Mouse (Mus musculus) forebrain, embryonic 13.5 days (tissue): Measurements from ENCODE around the gene Pglyrp4. TPM values are rescaled to one million over a fixed set of nuclear protein-coding genes. Genes with fewer than 3 reads are reported as not detected.
"Not testable (repeated sequence)": the region's sequence is repeated elsewhere in the genome, so short reads cannot be mapped to it uniquely, and the experiment has no call there.

Experiments
- ATAC-seq: fragments of 200-750 bp; cut with Nextera tagmentation; 2 replicates; pipeline ENCODE4 v1.8.0; 2017
- H3K27ac ChIP-seq: fragments of 300-500 bp; sonication (generic); 2 replicates; pipeline ENCODE4 v1.5.1; 2015; ENCODE audit warnings: inconsistent platforms, mild to moderate bottlenecking, moderate library complexity
- H3K27me3 ChIP-seq: fragments of 300-500 bp; sonication (generic); 2 replicates; pipeline ENCODE4 v1.6.1; 2015; ENCODE audit warnings: mild to moderate bottlenecking, inconsistent platforms
- H3K36me3 ChIP-seq: fragments of 300-500 bp; sonication (generic); 2 replicates; pipeline ENCODE4 v1.6.1; 2015; ENCODE audit warnings: mild to moderate bottlenecking, inconsistent platforms; ENCODE audit not compliant: poor library complexity, severe bottlenecking
- H3K4me1 ChIP-seq: fragments of 300-500 bp; sonication (generic); 2 replicates; pipeline ENCODE4 v1.6.1; 2015; ENCODE audit warnings: inconsistent platforms
- H3K4me2 ChIP-seq: fragments of 300-500 bp; sonication (generic); 2 replicates; pipeline ENCODE4 v1.6.1; 2015; ENCODE audit warnings: inconsistent platforms, mild to moderate bottlenecking, moderate library complexity
- H3K4me3 ChIP-seq: fragments of 300-500 bp; sonication (generic); 2 replicates; pipeline ENCODE4 v1.5.1; 2015; ENCODE audit warnings: mild to moderate bottlenecking, inconsistent platforms
- H3K9ac ChIP-seq: fragments of 300-500 bp; sonication (generic); 2 replicates; pipeline ENCODE4 v1.6.1; 2015; ENCODE audit warnings: mild to moderate bottlenecking, inconsistent platforms
- H3K9me3 ChIP-seq: fragments of 300-500 bp; sonication (generic); replicated peaks from 2 replicates; pipeline ENCODE4 v1.6.1; 2016; ENCODE audit warnings: inconsistent platforms
- WGBS: fragments of 180-500 bp; shearing (Covaris S2); methylation state at CpG from one replicate; pipeline ENCODE4 v1.1.7; 2015; 5-methylcytosine and 5-hydroxymethylcytosine counted together
- polyA plus RNA-seq: library from polyadenylated mRNA; unstranded; fragments of >200 nt; fragmentation: Nextera tagmentation; extraction: Ambion mirVana; gene quantifications from 2 replicates; pipeline ENCODE4 v1.2.1, GENCODE M21; 2015

The Pglyrp4 gene
- polyA plus RNA-seq, result not detected in 2 replicates

DNA sequence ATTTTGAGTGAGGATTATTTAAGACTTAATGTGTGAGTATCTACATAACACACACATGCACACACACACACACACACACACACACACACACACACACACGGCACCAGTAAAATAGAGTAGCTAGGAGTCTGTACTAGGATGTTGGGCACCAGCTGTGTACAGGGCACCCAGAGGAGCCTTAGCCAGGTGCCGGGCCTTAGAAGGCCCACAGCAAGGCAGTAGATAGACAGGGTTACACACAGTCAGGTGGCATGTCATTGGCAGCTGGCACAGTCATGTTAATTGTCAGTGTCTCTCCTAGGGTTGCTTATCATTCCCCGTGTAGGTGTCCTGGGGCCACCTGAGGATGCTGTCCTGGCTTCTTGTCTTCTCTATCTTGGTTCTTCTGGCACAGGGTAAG lies at the start of gene Pglyrp4:
TSS of gene Pglyrp4 (plus strand) at position 301 of the 400 bp plus-strand sequence.
- Histone ChIP-seq H3K27me3 (no peaks in the 10 kb centered on the region), H3K9ac (no peak within 1 kb of the TSS), H3K4me3 (no peak within 1 kb of the TSS), H3K4me1 (no peaks in the 10 kb centered on the region), H3K27ac (no peak within 1 kb of the TSS), H3K9me3 (no peaks in the 10 kb centered on the region), H3K36me3 (no peaks in the 10 kb centered on the region), H3K4me2 (no peak within 1 kb of the TSS)
- 93% methylated on average over 3 of the region's 3 CpGs for WGBS
- no peak for ATAC-seq

DNA sequence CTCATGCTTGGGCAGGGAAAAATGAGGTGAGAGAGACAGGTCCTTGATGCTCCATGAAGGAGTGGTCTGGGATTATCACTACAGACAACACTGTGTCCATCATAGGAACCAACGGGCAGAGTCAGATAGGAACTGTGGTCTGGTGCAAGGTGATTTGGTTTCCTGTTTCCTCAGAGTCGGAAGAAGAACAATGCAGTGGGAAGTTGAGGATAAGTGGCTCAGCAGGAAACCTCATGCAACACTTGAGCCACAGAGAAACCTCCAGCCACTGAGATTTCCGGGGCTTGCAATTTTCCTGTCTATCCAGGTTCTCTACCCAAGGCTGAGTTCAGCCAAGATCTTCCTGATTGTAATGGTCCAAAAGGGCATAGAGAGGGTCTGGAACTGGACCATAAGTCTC lies 48.0 kb upstream of the Pglyrp4 start:
- WGBS, result 49% methylated on average over 3 of the region's 3 CpGs
- no peak for ATAC-seq
- H3K4me3 ChIP-seq, result no peak overlapping the region
- H3K9me3 ChIP-seq, result no peaks in the 10 kb centered on the region
- H3K4me1 ChIP-seq, result no peaks in the 10 kb centered on the region
- no peak overlapping the region for H3K4me2 ChIP-seq
- H3K27ac ChIP-seq, result no peak overlapping the region
- H3K27me3 ChIP-seq, result no peaks in the 10 kb centered on the region
- no peaks in the 10 kb centered on the region for H3K36me3 ChIP-seq
- no peak overlapping the region for H3K9ac ChIP-seq

DNA sequence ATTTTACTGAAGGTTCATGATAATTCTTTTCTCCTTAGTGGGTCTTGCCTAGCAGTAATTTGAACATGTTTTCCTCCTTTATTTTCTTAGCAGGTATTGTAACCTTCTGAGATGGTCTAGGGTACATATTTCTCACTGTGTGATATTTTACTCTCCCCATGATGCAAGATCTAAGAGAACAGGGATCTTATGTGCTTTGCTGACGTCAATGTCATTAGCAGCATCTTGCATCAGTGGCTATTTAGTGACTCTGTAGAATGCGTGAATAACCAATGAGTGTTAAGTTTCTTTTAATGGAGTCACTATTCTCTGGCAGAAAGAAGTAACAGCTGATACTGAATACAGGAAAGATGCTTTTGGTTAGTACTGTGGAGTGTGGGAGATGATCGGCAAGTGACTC lies 42.8 kb upstream of the Pglyrp4 start:
- H3K9ac ChIP-seq, result no peak overlapping the region
- no peaks in the 10 kb centered on the region for H3K27me3 ChIP-seq
- no peaks in the 10 kb centered on the region for H3K36me3 ChIP-seq
- WGBS, result 91% methylated on average over 3 of the region's 3 CpGs
- ATAC-seq, result no peak
- H3K27ac ChIP-seq, result no peak overlapping the region
- no peak overlapping the region for H3K4me2 ChIP-seq
- H3K4me1 ChIP-seq, result no peaks in the 10 kb centered on the region
- H3K9me3 ChIP-seq, result no peaks in the 10 kb centered on the region
- H3K4me3 ChIP-seq, result no peak overlapping the region

DNA sequence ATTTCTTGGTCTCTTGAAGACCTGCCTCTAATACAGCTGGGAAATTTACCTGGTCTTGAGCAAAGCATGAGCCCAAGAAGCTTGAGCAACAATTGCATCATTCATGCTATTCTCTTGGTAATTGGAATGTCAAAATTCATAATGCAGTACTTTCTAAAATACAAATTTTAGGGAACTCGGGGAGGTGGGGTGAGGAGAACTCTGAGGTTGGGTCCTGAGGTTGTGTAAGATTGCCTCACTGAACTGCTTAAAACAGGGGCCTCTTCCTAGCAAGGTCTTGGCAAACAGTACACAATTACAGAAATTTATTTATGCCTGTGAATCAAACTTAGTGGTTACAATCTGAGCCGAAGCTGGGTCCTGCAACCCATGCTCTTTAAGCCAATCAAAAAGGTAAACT lies 39.9 kb upstream of the Pglyrp4 start:
- 82% methylated on average over 2 of the region's 2 CpGs for whole genome bisulfite sequencing
- no peak for ATAC-seq
- H3K9me3 ChIP-seq, result no peaks in the 10 kb centered on the region

DNA sequence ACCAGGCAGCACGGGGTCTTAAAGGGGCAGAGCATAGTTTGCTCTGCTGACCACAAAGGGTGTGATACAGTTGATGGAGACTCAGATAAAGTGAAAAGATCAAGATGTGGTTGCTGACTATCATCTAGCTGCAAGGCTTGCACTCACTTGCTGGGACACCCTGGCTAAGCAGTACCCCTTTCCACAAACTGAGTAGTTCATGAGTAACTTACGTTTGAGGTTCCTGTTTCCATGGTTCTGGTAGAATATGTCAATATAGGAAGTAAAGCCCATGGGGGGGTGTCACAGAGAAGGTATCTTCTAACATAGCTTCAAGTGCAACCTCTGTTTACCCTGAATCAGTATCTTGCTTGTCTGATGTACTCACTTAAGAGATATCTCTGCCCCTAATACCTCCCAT lies 33.2 kb upstream of the Pglyrp4 start:
- no peak overlapping the region for H3K4me2 ChIP-seq
- no peaks in the 10 kb centered on the region for H3K36me3 ChIP-seq
- H3K9me3 ChIP-seq, result no peaks in the 10 kb centered on the region
- WGBS, result 82% methylated on average over 2 of the region's 2 CpGs
- no peaks in the 10 kb centered on the region for H3K4me1 ChIP-seq
- H3K27ac ChIP-seq, result no peak overlapping the region
- no peak overlapping the region for H3K9ac ChIP-seq
- no peaks in the 10 kb centered on the region for H3K27me3 ChIP-seq
- H3K4me3 ChIP-seq, result no peak overlapping the region
- ATAC-seq, result no peak

More for the DNA sequence above, 39.9 kb upstream of the Pglyrp4 start:
- H3K36me3 ChIP-seq, result no peaks in the 10 kb centered on the region
- H3K4me2 ChIP-seq, result no peak overlapping the region
- H3K27ac ChIP-seq, result no peak overlapping the region
- no peak overlapping the region for H3K4me3 ChIP-seq
- H3K27me3 ChIP-seq, result no peaks in the 10 kb centered on the region
- H3K4me1 ChIP-seq, result no peaks in the 10 kb centered on the region
- no peak overlapping the region for H3K9ac ChIP-seq

DNA sequence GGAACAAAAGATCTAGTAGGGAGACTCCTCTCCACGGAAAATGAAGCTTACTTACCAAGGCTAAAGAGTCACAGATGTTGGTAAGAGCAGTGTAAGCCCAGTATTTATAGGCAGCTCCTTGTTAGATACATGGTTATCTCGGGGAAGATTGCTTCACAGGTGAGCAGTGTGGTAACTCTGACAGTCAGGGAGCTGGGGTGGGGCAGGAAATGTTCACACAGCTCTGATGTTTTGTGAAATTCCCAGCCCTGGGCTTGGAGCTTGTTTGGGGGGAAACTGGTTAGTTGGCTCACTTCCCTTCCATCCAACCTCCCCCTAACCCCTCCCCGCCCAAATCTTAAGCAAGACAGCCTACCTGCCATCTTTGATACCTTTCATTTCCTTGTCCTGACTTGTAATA lies 31.1 kb upstream of the Pglyrp4 start, which contains the start of gene S100a9:
TSS of gene S100a9 (minus strand) at position 109 of the 400 bp plus-strand sequence.
- WGBS, result 67% methylated on average over 3 of the region's 3 CpGs
- H3K4me1 ChIP-seq, result no peaks in the 10 kb centered on the region
- H3K27me3 ChIP-seq, result no peaks in the 10 kb centered on the region
- no peaks in the 10 kb centered on the region for H3K9me3 ChIP-seq
- no peak within 1 kb of the TSS for H3K4me3 ChIP-seq
- no peak for ATAC-seq
- H3K27ac ChIP-seq, result no peak within 1 kb of the TSS
- no peaks in the 10 kb centered on the region for H3K36me3 ChIP-seq
- H3K9ac ChIP-seq, result no peak within 1 kb of the TSS
- no peak within 1 kb of the TSS for H3K4me2 ChIP-seq

DNA sequence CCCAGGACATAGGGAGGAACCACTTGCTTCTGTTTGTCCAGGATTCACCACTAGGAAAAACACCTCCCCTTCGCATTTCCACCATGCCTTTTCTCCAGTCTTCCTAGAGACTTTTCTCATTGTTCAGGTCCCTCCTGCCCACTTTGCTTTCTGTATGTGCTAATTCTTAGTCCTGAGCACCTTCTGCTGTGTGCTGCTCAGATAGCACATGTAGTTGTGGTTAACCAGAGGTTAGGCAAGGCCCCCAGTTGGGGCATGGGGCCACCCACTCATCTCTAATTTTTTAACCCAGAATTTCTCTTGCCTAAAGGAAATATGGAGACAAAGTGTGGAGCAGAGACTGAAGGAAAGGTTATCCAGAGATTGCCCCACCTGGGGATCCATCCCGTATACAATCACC lies 24.5 kb upstream of the Pglyrp4 start:
- Histone ChIP-seq H3K4me2 (no peak overlapping the region), H3K27me3 (no peaks in the 10 kb centered on the region), H3K9me3 (no peaks in the 10 kb centered on the region), H3K27ac (no peak overlapping the region), H3K9ac (no peak overlapping the region), H3K36me3 (no peaks in the 10 kb centered on the region), H3K4me1 (no peaks in the 10 kb centered on the region), H3K4me3 (no peak overlapping the region)
- no peak for ATAC-seq
- whole genome bisulfite sequencing, result 88% methylated on average over 2 of the region's 2 CpGs

DNA sequence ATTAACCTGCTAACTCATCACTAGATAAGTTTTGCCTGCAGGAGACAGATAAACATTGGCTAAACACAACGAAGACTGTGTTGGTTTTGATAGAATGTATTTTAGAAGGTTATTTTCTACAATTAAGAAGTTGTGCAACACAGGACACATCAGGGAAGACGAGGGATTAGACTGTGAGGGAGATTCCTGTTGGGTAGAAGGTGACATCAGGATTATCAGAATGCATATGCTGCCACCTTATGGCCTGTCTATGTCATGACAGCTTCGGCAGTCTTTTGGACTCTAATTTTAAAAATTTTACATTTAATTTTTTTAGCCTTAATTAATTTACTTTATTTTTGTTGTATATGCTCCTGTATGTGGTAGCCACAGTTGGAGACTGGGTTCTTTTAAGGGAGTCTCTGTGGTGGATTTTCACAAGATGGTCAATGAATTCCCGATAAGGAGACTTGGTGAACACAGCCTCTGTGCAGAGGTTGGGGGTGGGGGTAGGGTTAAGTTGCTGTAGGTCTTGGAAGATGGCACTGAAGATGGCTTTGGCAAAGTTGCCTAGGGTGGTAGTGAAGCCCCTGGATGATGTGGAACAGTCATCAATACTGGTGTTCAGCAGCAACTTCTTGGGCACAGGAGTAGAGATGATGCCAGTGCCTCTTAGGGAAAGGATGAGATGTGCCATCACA lies 18.0 kb upstream of the Pglyrp4 start:
- Histone ChIP-seq H3K9me3 (no peaks in the 10 kb centered on the region), H3K27me3 (no peaks in the 10 kb centered on the region), H3K4me2 (no peak overlapping the region), H3K4me3 (no peak overlapping the region), H3K27ac (no peak overlapping the region), H3K36me3 (no peaks in the 10 kb centered on the region), H3K9ac (no peak overlapping the region), H3K4me1 (no peaks in the 10 kb centered on the region)
- ATAC-seq, result peak; percentile 45; the same call in 1 of the 2 replicates
- WGBS, result 26% methylated on average over 4 of the region's 4 CpGs

DNA sequence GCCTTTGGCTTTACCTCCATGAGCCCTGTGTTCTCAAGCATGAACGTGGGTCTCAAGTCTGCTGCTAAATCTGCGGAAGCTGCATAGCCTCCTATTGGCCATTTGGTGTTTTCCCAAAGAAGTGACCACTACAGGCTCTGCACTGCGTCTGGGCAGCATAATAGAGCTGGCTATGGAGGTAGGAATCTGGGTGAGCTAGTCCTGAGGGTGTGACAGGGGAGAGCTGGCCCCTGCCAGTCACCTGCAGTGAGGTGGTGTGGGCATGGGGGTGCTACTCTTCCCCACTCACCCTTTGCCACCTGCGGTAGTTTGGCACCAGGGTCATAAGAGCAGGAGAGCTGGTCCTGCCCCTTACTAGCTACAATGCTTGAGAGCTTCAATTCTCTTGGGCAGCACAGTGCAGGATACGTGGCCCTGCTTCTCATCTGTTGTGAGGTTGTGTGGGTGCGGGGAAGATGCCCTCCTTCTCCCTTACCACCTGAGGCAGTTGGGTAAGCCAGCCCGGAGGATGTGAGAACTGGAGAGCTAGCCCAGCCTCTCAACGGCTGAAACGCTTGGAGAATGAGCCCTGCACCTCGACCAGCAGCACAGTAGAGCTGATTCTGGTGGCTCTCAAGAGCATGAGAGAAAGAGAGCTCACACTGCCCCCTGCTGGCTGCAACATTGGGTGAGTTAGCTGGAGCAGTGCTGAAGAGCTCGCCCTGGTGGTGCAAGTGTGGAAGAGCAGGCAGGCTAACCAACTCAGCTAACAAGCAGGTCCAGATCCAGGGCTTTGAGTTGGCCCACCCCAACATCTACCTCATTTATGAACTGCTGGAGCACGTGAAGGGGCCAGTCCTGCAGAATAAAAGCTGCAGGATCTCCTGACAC lies 16.9 kb upstream of the Pglyrp4 start:
- no peaks in the 10 kb centered on the region for H3K4me1 ChIP-seq
- peak; percentile 13; the same call in 1 of the 2 replicates for ATAC-seq
- H3K9me3 ChIP-seq, result no peaks in the 10 kb centered on the region
- no peak overlapping the region for H3K4me3 ChIP-seq
- no peaks in the 10 kb centered on the region for H3K36me3 ChIP-seq
- WGBS, result 53% methylated on average over 12 of the region's 12 CpGs
- H3K4me2 ChIP-seq, result no peak overlapping the region
- no peak overlapping the region for H3K9ac ChIP-seq
- H3K27ac ChIP-seq, result no peak overlapping the region
- no peaks in the 10 kb centered on the region for H3K27me3 ChIP-seq

DNA sequence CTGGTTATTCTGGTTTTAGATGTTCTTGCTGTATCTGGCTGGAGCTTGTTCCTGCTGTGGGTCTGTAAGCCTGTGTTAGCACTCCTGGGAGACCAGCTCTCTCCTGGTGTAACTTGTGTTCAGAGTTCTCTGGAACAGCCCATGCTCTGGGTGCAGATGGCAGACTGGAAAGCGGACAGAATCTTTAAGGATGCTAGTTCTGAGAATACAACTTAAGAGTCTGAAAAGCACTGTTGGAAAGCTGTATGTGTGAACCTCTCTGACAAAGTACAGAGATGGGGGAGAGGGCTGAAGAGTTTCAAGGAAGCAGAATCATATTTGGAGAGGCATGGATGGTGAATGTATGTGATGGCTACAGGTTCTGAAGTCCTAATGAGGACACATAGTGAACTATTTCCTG lies 23.0 kb downstream of the Pglyrp4 start:
- no peak overlapping the region for H3K9ac ChIP-seq
- 97% methylated on average over 1 of the region's 1 CpGs for WGBS
- H3K27ac ChIP-seq, result no peak overlapping the region
- no peak overlapping the region for H3K4me3 ChIP-seq
- no peaks in the 10 kb centered on the region for H3K4me1 ChIP-seq
- no peaks in the 10 kb centered on the region for H3K36me3 ChIP-seq
- H3K9me3 ChIP-seq, result peaks cover 3% of the 10 kb centered on the region; the same call in 1 of the 2 replicates
- no peak overlapping the region for H3K4me2 ChIP-seq
- no peak for ATAC-seq
- no peaks in the 10 kb centered on the region for H3K27me3 ChIP-seq

DNA sequence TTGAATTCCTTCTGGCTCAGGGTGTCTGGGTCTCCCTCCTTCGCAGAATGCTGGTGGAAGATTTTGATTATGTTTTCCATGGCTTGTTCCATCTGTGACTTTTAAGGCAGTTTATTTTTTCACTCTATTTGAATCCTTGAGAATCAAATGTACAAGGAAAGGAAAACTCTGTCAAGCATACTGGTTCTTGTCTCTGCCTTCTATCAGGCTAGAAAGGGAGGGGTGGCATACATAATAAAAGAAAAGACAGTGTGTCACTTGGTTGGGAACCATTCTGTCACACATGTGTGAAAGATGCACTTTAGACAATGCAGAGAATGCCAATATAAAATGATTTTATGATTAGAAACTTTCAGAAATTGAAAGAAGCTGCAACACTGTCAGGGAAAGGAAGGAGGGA lies 51.1 kb downstream of the Pglyrp4 start, which contains the start of gene Gm5849:
TSS of gene Gm5849 (minus strand) at position 101 of the 400 bp plus-strand sequence.
- not testable (repeated sequence) for H3K4me3 ChIP-seq, ATAC-seq, H3K27ac ChIP-seq, H3K27me3 ChIP-seq, H3K36me3 ChIP-seq, H3K9me3 ChIP-seq, H3K4me1 ChIP-seq, H3K4me2 ChIP-seq, H3K9ac ChIP-seq
- WGBS, result 86% methylated on average over 1 of the region's 1 CpGs
